Mouse (Mus musculus): ENCODE measurements around the gene Msgn1.

Gene Msgn1

GRCm38 (mm10) chr12:11198551-11198950, 10.2 kb downstream of the Msgn1 start:
- no peak for DNase-seq (ENCODE audit: low spot score)

- DNase-seq (ENCODE audit: low spot score), result no peak
Observed at GRCm38 (mm10) chr12:11198026-11198425, 10.7 kb downstream of the Msgn1 start.

- DNase-seq (ENCODE audit: low spot score), result no peak
Observed at GRCm38 (mm10) chr12:11196830-11197229, 11.9 kb downstream of the Msgn1 start.

- peak; percentile 77 for DNase-seq (ENCODE audit: low spot score)
Observed at GRCm38 (mm10) chr12:11196142-11196597, 12.6 kb downstream of the Msgn1 start.

- DNase-seq (ENCODE audit: low spot score), result no peak
Observed at GRCm38 (mm10) chr12:11195031-11195430, 13.7 kb downstream of the Msgn1 start.

- DNase-seq (ENCODE audit: low spot score), result peak; percentile 95
Observed at GRCm38 (mm10) chr12:11178486-11179154, 30.2 kb downstream of the Msgn1 start.

GRCm38 (mm10) chr12:11177408-11178394, 31.1 kb downstream of the Msgn1 start:
- peak; percentile 34 for DNase-seq (ENCODE audit: low spot score)

- DNase-seq (ENCODE audit: low spot score), result no peak
Observed at GRCm38 (mm10) chr12:11158670-11159069, 50.1 kb downstream of the Msgn1 start.

All from embryo, embryonic 10.5 days (tissue).